Mouse (Mus musculus) testis, adult 2 months (tissue): ENCODE data around the gene Gm11487.

Source experiments
- CTCF ChIP-seq: fragments of 200-500 bp; IDR thresholded peaks from 2 replicates; pipeline ENCODE4 v1.5.1; 2012; ENCODE audit warnings: low read depth, mild to moderate bottlenecking, inconsistent platforms, low read length, moderate library complexity; ENCODE audit not compliant: control insufficient read depth, insufficient read depth, insufficient replicate concordance
- POLR2A ChIP-seq: fragments of 200-500 bp; IDR thresholded peaks from 2 replicates; pipeline ENCODE4 v1.6.1; 2012; ENCODE audit warnings: low read depth, mild to moderate bottlenecking, inconsistent platforms, low read length, moderate library complexity; ENCODE audit not compliant: control insufficient read depth

GRCm38 (mm10) chr4:73425903-73426302, 21.0 kb upstream of the Gm11487 start:
- TF ChIP-seq CTCF = no peak
- TF ChIP-seq POLR2A = no peak
